Mouse (Mus musculus) heart, postnatal 10 days (tissue): ENCODE results near the gene Cdip1. TPM values are rescaled to one million over a fixed set of nuclear protein-coding genes. Genes with fewer than 3 reads are reported as not detected.
"Not testable (repeated sequence)": the region's sequence is repeated elsewhere in the genome, so short reads cannot be mapped to it uniquely, and the experiment has no call there.

Experiments
- DNase-seq, 2 experiments: peaks; one replicate each; pipeline ENCODE4 v3.0.0; 2021
- intact Hi-C: fragments of 180-260 bp; cut with DNase I; formaldehyde crosslinking; loops from one replicate; pipeline ENCODE4 v1.15.1; 2025
- total RNA-seq, 2 experiments: library from RNA; stranded (reverse); gene quantifications; 2 replicates each; pipeline ENCODE4 v1.2.3; 2021

Gene Cdip1
- total RNA-seq, 2 experiments from 2014 or later: 89.4 to 96.2 TPM

DNA sequence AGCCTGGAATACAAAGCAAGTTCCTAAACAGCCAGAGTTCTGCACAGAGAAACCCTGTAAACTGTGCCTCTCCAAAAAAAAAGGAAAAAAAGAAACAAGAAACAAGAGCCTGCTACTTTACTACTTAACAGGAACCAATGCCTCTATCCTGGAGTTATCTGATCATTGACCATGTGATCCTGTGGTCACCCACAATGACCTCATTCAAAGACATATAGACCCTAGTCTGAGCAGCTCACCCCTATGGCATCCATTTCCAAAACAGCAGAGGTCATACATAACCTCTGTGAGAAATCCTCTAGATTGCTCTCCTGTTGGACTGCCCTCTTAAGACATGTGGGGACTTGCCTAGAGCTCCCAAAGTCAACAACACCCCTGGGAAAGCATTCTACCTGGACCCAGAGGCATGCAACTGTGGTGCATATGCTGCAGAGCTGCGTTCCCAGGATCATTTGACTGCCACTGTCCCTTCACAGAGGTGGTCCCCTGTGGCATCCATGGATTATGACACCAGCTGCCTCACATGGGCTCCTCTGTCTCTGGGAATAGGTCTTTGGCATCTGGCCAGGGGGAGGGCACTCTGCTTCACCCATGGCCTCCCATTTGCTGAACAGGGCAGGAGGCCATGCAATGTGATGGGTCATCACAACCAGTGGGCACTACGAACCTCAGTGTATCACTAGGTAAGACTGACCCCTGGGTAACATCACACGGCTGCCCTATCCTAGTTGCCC, 12.8 kb downstream of the Cdip1 start:
- DNase-seq: no peak
- intact Hi-C loops: no loop called here

DNA sequence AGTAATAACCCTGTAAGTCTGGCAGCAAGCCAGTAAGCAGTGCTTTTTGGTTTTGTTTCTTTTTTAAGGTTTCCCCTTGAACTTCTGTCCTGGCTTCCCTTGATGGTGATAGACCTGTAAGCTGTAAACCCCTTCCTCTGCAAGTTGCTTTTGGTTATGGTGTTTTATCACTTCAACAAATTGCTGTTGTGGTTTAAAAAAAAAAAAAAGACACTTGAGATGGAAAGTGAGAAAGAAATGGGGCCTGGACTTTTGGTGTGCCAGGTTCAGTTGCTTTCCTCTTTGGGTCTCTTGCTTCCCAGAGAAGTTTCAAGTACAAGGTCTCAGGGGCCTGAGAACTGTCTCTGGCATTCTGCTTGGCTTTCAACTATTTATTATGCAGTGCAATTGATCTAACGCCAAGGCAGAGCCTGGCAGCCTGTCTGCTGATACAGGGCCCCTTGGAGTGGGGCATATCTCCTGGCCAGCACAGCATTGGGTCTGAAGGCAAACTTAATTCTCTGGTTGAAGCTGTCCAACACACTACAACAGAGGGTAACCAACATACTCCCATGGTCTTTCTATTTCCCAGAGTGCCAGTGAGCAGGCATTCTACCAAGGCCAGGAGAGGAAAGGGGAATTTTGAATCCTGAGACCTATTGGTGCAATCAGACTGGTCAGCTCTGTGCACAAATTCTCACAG, 16.7 kb downstream of the Cdip1 start:
- intact Hi-C loops: no loop called here
- peak; percentile 40 to 44 for DNase-seq

DNA sequence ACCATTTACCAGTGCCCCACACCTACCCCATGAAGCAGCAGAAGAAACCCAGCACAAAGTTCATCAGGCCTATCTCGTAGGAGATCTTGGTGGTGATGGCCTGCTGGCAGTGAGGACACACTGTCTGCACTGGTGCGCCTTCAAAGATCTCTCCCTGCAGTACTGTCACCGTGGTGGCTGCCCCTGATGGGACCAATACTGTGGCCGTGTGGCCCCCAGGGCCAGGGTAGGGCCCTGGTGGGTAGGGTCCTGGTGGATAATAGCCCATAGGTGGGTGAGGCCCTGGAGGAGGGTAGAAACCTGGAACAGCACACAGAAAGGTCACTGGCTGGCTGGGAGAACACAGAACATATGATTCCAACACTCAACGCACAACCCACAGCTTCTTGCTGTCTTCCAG, 21.4 kb downstream of the Cdip1 start:
- no peak for DNase-seq
- intact Hi-C loops: no loop called here

DNA sequence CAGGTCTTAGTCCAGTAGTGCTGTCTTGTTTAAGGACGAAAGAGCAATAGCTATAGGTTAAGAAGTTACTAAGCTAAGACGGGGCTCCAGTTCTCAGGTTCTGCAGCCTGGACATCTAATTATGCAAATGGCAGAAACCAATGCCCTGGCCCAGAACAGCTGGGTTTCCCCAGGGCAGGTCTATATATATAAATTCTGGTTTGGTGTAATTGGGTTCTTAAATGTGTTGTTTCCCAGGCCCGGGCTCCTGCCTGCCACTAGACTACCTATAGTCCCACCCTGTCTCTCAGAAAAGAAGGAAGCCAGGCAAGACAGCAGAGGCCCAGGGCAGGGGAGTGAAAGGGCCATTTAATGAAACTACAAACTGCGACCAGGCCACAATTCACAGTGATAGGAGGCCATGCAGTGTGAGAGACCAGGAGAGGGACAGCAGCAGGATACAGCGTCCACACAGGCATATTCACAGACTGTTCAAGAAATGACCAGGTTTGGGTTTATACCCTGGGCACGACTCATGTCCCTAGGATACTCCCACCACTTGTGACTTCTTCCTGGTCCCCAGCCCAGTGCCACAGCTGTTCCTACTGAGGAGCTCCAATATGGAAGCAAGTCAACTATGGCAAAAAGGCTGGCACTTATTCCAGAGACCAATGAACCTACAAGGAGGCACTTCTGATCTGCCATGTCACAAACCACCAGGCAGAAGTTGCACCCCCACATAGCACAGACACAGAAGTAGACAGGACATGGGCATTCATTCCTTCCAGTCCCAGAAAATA, 22.9 kb downstream of the Cdip1 start:
- no peak for DNase-seq
- intact Hi-C loops: no loop called here

DNA sequence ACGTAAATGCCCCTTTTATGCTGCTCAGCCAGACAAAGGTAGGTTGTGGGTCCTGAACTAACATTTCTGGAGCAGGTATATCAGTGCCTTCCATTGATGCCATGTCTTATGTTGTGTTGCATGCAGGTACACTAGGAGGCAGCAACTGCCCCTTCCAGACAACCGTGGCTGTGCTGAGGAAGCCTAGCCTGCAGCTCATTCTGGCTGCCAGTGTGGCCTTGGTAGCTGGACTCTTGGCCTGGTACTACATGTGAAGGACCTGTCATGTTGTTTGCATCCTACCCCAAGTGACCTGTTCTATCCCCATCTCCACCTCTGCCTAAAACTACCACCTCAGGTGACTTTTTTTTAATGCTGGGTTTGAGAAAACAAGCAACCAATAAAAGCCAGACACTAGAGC, 24.2 kb downstream of the Cdip1 start:
- no peak for DNase-seq
- intact Hi-C loops: no loop called here

DNA sequence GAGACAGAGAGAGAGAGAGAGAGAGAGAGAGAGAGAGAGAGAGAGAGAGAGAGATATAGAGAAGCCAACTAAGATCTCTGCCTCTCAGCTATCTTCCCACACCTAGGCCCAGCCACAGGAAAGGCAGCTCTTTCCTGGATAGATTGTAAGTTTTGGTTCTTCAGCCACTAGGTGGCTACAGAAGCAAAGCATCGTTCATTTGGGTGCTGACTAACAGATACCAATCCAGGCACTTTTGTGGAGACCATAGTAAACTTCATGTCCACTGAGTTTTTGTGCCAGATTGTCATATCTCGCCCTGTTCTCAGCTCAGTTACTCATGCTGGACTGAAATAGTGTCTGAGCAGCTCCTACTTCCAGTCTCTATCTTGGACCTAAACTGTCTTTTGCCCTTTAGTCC, 26.8 kb downstream of the Cdip1 start:
- peak; percentile 53 to 62 for DNase-seq
- intact Hi-C loops: loop anchor here (2.0 kb wide), 2 partner anchors 28 to 100 kb away; partner anchors contain the start of gene Cdip1

DNA sequence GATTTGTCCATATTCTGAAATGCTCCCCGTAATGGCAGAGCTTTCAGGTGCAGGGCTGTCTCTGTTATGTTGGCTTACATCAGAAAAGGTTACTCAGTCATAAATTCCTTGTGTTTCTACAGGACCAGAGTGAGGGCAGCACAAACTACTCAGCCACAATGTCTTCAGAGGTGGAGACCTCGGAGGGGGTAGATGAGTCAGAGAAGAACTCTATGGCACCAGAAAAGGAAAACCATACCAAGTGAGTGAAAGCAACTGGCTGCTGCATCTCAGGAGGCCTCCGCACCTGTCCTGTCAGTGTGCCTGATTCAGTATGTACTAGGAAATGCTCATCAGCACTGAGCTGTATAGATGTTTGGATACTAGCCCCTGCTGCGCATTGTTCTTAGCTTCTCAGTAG, 27.7 kb downstream of the Cdip1 start:
- intact Hi-C loops: loop anchor here (2.0 kb wide), 2 partner anchors 28 to 100 kb away; partner anchors contain the start of gene Cdip1

DNA sequence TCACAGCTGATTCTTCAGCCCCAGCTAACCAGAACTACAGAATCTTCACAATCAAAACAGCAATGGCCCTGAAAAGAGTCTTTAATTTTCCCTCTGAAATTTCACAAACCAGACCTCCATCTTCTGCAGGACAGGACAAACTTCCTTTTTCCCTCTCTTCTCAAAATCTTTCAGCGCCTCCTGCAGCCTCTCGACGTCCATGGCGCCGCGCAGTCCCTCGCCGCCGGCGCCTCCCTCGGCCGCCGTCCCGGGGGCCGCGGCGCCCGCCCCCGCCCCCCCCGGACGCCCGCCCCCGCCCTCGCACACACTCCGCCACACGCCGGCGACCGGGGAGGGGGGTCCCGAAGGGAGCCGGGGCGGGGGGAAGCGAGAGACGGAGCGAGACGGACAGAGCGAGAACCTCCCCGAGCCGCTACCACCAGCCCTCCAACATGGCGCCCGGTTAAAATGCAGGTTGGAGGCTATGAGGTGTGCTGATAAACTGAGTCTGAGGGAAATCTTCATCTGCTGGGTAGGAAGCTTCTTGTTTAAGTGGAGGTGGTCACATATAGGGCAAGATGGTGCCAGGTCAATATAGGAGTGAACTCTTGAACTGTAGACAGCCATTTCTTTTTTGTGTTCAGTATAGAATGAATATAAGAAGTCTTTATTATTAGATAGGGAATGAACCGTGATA, 33.3 kb downstream of the Cdip1 start:
- intact Hi-C loops: loop anchor here (5.0 kb wide), 1 partner anchor 69 kb away; no protein-coding TSS in a partner anchor
- not testable (repeated sequence) for DNase-seq

More for the DNA sequence above, 27.7 kb downstream of the Cdip1 start:
- DNase-seq: no peak

DNA sequence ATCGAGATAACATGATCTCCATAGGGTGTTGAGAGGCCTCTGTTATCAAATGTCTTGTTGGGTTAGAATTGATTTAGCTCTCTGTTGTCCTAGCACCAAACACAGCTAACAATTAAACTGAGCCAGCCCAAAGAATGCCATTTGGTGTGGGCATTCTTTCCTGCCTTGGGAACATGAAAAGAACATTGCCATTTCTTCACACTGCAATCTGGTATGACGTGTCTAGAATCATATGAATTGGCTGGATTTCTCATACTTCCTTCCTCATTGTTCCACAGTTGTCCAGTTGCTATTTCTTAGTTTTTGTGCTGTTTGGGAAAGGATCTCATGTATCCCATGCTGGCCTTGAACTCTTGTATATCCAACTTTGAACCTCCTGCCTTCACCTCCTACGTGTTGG, 36.0 kb downstream of the Cdip1 start:
- no peak for DNase-seq
- intact Hi-C loops: loop anchor here (5.0 kb wide), 1 partner anchor 37 kb away; the partner anchor contains the start of gene Nmral1

DNA sequence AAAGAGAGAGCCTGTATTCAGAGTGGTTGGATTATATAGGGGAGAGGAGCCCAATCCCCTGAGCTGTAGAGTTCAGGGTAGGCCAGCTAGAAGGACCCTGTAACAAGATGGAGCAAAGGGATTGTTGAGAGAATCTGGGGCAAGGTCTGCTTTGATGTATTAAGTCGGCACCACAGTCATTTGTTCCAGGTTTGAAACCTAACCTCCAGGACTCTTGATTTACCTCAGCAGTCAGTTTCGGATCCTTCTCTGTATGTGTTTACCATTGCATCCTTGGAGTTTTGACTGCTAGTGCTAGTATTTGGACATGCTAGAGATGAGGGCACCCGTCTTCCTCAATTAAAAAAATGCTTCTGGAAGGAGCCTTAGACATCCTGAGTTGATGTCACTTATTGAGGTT, 37.9 kb downstream of the Cdip1 start:
- intact Hi-C loops: loop anchor here (5.0 kb wide), 1 partner anchor 35 kb away; the partner anchor contains the start of gene Nmral1
- DNase-seq: no peak

DNA sequence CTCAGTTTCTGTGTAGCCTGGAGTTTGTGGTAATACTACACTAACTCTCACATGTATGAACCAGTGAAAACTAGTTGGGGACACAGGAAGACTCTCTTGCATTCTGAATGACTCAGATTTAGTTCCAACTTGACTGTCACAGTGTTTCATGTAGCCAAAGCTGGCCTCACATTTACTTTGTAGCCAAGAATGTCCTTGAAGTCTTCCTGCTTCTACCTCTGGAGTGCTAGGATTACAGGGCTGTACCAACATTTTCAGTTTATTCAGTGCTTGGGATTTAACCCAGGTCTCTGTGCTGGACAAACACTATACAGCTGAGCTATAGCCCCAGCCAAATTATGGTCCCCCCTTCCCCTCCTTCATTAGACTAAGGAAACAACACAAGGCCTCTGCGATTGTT, 47.9 kb downstream of the Cdip1 start:
- intact Hi-C loops: no loop called here
- DNase-seq: no peak

DNA sequence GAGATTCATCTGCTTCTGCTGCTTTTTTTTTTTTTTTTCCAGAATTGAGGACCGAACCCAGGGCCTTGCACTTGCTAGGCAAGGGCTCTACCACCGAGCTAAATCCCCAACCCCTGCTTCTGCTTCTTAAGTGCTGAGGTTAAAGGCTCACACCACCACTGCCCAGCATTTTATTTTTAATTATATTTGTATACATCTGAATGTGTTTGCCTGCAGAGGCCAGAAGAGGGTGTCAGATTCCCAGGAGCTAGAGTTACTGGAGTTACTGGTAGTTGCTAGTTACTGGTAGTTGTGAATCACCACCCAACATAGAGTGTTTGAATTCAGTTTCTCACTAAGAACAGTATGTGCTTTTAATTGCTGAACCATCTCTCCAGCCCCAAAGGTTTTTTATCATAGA, 50.1 kb downstream of the Cdip1 start:
- no peak for DNase-seq
- intact Hi-C loops: no loop called here

DNA sequence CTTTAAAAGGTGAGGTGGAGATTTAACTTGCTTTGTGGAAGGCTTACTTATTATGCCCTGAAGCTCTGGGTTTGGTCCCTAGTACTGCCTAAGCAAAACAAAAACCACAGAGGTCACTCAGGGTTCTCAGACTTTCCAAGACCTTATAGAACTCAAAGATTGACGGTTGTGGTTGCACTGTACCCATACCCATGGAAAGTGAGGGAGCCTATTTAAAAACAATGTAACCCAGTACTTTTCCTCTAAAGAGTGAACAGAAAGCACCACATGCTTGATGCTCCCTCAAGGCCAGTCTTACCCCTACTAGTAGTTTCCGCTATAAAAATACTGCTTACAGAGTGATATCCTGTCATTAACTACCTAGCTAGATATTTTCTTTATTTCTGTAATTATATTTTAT, 53.8 kb downstream of the Cdip1 start:
- intact Hi-C loops: no loop called here
- no peak for DNase-seq

DNA sequence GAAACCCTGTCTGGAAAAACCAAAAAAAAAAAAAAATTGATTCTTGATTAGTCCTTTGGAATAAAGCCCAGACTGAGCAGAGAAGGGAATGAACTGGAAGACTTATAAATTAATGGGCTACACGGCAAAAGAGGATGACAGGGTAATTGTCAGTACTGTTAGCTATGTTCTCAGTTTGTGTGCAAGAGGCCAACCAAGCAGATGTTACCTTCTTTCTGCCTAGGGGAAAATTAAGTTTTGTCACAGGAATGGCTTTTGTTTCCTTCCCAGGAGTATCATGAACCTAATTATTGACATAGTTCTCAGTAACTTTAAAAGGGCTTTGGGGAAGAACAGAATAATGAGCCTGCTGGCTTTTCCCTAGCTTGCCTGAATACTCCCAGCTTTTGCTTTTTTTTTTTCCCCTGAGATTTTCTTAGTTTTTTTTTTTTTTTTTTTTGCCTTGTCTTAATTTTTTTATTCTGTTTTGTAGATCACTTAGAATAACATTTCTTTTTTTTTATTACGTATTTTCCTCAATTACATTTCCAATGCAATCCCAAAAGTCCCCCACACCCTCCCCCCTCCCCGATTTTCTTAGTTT, 59.2 kb downstream of the Cdip1 start:
- intact Hi-C loops: loop anchor here (2.0 kb wide), 1 partner anchor 30 kb away; no protein-coding TSS in a partner anchor
- DNase-seq: no peak

DNA sequence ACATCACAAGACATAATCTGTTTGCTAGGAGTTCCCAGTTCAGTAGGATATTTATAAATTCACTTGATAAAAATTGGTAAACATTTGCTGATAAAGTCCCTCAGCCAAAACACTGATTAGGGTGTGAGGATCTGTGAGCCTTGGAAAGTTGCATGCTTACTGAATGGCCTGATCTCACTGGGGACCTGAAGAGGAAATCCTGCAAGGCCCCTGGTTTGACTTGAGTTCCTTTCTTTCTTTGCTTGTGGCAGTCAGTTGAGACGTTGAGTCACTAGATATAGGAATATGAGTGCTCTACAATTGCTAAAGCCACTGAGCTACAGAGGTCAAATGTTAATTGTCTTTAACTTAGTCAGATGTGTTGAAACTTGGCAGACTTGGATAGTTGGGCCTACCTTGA, 62.1 kb downstream of the Cdip1 start:
- intact Hi-C loops: loop anchor here (5.0 kb wide), 1 partner anchor 54 kb away; no protein-coding TSS in a partner anchor
- peak in 1 of 2 experiments; percentile 23 for DNase-seq

DNA sequence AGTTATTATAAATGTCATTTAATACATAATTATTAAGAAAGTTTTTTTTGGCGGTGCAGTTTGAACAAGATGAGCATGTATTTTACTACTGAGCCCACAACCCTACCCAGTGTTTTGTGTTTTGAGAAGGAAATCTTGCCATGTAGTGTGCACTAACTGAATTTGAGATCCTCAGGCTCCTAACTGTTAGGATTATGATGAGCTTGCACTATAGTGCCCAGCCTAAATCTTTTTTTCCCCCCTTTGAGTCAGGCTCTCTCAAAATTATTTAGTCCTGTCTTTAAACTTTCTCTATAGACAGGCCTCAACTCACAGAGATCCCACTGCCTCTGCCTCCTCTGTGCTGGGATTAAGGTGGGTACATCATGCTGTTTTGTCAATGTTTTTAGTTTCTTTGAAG, 62.6 kb downstream of the Cdip1 start:
- DNase-seq: no peak
- intact Hi-C loops: loop anchor here (5.0 kb wide), 1 partner anchor 55 kb away; no protein-coding TSS in a partner anchor

DNA sequence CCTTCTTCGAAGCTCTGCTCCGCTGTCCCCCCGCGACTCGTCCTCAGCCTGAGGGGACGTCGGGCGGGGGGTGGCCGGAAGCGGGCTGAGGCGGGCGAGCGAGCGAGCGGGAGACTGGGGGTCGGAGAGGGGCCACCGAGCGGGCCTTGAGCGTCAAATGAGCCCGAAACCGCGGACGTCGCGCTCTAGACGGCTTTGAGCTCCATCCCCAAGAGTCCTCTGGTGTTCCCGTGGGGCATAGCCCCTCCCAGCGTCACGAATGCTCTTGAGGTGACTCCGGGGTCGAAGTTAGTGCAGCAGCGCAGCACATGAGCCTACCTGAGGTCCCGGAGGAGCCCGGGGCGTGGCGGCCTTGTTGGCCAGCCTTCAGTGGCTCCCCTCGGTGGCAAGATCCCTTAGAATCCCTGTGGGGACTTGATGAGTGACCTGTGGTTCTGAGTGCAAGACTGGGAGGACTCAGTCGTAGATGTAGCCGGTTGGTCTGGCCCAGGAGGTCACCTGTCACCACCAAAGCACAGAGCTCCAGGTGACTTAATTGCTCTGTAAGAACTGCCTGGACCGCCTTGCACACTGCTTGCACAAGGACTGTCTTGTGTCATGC, 63.5 kb downstream of the Cdip1 start:
- intact Hi-C loops: loop anchor here (5.0 kb wide), 1 partner anchor 56 kb away; no protein-coding TSS in a partner anchor

DNA sequence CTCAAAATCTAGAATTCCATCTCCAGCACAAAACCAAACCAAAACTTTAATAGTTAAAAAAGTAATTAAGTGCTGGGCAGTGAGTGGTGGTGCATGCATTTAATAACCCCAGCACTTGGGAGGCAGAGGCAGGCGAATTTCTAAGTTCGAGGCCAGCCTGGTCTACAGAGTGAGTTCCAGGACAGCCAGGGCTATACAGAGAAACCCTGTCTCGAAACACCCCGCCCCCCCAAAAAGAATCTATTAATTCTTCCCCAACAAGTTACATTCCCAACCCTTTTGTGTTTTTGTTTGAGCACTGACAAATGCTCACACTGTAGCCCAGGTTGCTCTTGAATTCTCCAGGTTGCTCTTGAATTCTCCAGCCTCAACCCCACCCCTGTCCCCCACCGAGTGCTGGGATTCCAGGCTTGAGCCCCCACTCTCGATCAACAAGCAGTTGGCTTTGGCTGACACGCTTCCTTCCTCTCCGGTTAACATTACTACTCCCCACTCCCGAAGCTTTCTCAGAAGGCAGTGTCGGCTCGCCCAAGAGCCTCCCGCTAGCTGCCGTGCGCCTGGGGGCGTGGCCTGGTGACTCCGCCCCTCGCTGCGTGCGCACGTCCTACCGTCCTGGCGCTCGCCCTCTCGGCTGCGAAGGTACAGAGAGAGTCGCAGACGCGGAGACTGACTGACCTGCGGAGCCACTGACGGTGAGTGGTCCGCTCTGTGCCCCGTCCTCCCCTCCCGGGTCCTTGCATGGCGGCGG, 64.1 kb downstream of the Cdip1 start, which contains the start of gene Hmox2:
Gene Hmox2, plus strand, starts transcription at position 582 of the 748 bp plus-strand sequence.
- peak; percentile 97 for DNase-seq
- intact Hi-C loops: loop anchor here (5.0 kb wide), 1 partner anchor 56 kb away; no protein-coding TSS in a partner anchor

More for the DNA sequence above, 63.5 kb downstream of the Cdip1 start:
- no peak for DNase-seq

DNA sequence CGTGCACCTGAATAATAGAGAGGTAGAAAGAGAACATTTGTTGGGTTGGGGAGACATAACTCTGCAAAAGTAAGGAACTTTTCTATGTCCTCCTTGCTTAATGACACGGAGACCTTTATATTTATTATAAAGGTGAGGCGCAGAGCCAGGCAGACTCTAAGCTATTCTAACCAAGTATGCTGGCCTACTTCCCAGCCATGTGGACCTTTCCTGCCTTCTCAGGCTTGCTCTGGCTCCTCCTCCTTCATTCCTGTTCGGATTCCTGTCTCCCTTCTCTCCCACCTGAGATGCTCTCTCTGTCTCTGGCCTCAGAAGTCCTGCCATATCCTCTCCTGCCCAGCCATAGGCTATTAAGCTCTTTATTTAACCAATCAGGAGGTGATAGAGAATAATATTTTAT, 64.8 kb downstream of the Cdip1 start:
- intact Hi-C loops: loop anchor here (5.0 kb wide), 1 partner anchor 57 kb away; no protein-coding TSS in a partner anchor
- peak in 1 of 2 experiments; percentile 24 for DNase-seq
